Mouse (Mus musculus): ENCODE data around the gene Slc1a2.

Slc1a2 gene

GRCm38 (mm10) chr2:102658163-102658660, at the start of gene Slc1a2:
Slc1a2 (plus strand) TSS chr2:102658659.
- DNase-seq = peak; percentile 61

DNA sequence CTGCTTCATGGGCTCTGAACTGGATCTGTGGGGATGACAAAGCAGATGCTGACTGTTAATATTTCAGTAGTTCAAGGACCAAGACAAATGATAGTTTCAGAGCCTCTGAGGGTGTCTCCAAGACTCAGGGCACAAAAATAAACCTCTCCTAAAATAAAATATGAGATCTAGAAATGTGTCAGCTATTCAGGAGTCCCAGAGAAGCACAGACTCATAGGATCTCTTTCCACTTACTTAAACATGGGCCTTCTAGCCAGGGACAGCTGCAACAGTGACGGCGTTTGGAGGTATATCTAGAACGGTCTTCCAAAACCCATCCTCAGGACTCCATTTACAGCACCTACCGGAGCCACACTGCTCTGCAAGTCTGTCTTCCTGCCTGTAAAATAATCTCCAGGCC, 48.0 kb upstream of the Slc1a2 start:
- DNase-seq = no peak

- DNase-seq = no peak
Measured at GRCm38 (mm10) chr2:102616637-102617036, 41.8 kb upstream of the Slc1a2 start.

DNA sequence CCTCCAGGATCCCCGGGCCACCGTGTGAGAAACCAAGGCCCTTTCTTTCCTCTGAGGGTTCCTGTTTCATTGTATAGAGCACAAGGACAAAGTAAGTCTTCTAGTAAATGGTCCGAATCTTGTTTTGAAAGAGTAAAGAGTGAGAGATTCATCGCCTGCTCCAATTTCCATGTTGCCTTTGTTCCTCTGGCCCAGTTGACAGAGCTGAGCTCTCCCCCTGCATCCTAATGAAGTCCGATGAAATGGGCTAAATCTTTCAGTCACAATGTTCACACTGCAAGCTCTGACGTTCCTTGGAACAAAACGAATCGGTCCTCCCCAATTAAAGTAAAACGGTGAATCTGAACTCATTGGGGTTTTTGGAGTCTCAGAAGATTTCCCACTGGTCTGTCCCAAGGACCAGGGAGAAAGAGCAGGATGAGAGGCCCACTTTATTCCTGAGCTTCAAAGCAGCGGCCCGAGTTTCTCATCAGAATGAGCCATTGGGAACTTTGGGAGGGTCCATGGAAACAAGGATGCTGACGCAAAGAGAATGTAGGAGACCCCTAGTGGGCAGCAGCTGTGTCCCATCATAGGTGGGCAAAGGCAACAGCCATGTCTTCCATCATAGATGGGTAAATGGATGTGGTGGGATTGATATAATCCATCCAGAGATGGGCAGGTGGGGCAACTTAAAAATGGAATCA, 37.6 kb upstream of the Slc1a2 start:
- no peak for DNase-seq

GRCm38 (mm10) chr2:102622176-102622575, 36.3 kb upstream of the Slc1a2 start:
- no peak for DNase-seq

DNA sequence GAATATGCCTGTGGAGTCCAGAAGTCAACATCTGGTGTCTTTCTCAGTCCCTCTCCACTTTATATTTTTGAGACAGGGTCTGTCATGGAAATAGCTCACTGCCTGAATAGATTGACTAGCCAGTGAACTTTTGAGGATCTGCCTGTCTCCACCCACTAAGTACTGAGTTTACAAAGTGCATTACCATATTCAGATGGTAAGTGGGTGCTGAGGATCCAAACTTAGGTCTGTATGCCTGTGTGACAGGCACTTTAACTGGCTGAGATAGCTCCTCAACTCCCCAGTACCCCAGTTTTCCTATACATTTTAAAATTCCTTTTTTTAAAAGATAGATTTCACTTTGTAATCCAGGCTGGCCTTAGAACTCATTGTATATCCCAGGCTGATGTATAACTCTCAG, 35.5 kb upstream of the Slc1a2 start:
- no peak for DNase-seq

GRCm38 (mm10) chr2:102624538-102624937, 33.9 kb upstream of the Slc1a2 start:
- DNase-seq = no peak

DNA sequence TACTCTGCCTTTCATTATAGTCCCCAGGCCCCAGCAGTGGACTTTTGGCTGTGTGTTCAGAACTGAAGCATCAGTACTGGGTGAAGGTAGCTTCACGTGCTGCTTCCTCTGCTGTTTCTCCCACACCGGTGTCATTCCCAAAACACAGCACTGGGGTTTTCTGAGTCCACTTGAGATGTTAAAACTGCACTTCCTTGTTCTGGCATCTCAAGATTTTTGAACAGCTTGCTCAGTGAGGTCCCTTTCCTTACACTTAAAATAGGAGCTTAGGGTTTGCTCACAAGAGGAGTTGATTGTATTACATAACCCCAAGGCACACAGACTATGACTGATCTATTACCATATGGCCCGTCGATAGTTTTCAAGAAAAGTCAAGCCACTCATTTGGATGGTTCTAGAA, 26.1 kb upstream of the Slc1a2 start:
- no peak for DNase-seq

- no peak for DNase-seq
Measured at GRCm38 (mm10) chr2:102634010-102634409, 24.4 kb upstream of the Slc1a2 start.

DNA sequence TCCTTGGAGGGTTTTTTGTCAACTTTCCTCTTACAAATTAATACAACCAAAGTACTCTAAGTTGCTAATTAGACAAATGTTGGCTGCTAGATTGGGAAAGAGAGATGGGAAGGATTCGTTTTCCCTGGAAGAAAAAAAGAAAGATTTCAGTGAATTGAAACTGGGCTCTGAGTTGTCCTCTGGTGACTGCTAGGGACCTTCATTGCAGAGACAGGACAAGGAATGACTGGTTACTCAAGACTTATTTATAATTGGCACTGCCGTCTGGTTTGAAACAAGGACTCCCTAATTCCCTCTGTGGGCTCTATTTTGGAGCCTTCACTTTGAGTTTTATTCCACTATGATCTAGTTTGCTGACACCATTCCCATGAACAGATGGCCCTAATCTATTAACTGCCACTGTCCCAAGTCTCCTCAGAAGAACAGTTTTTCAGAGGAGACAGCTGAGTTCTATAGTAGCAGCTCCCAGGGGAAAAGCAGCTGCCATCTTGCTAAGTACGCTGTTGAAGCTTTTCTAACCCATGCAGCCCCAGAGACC, 22.9 kb upstream of the Slc1a2 start:
- no peak for DNase-seq

- no peak for DNase-seq
Measured at GRCm38 (mm10) chr2:102636116-102636600, 22.3 kb upstream of the Slc1a2 start.

DNA sequence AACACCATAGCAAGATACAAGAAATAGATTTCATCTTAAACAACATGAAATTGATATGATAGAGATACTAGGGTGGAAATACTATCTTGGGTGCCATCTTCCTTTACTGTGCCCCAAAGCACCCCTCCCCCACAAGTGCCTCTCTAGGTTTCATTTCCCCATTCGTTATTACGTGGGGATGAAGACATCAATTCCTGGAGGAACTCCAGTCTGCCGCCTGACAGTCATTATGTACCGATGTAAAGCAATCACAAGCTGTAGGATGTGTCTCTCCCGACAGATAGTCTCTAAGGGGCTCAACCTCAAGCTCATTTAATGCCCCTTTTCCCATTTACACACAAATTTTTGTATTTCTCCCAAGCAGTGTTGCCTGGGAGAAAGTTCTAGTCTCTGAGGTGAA, 20.3 kb upstream of the Slc1a2 start:
- DNase-seq = no peak

GRCm38 (mm10) chr2:102638690-102639089, 19.8 kb upstream of the Slc1a2 start:
- DNase-seq = no peak

DNA sequence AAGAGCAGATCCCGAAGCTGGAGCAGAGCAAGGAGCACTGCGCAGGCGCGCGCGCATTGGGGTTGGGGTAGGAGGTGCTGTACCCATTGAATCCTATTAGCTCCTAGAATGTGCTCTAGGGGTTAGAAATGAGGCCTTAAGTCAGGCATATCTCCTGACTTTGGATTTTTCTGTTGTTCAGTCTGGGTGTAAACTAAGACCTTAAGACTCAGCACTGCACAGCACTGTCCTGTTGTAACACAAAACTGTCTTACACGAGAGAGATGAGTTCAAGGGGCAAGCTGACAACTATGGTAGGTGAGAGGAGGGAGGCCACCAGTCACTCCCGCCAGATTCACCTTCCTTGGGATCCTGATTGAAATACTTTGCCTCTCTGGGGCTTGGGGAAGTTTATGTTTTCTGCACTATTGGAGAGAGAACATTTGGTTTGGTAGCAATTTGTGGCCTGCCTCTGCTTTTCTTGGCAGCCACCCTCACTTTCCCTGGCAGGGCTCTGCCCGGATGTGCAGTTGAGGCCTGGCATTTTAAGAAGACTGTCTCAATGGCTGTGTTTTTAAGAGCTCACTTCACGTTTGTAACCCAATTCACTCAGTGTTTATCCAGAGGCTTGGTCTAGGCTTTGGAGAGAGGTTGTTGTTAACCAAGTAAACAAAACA, 9.5 kb upstream of the Slc1a2 start:
- DNase-seq = peak; percentile 37

DNA sequence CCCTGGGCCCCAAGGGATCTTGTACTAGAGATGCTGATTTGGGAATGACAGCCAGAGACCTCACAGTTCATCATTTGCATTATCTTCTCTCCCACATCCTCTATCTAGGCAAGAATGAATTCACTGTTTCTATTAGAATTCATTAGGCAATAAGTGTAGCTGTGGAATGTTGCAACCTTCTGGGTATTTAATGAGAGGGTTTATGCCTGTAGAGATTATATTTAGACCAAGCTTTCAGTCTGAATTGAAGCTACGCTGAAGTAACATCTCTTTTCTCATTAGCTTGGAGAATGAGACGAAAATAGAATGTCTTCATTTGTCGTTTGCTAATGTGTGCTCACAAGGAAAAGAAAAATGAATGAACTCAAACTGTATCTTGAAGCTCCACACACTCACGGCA, 8.1 kb upstream of the Slc1a2 start:
- no peak for DNase-seq

DNA sequence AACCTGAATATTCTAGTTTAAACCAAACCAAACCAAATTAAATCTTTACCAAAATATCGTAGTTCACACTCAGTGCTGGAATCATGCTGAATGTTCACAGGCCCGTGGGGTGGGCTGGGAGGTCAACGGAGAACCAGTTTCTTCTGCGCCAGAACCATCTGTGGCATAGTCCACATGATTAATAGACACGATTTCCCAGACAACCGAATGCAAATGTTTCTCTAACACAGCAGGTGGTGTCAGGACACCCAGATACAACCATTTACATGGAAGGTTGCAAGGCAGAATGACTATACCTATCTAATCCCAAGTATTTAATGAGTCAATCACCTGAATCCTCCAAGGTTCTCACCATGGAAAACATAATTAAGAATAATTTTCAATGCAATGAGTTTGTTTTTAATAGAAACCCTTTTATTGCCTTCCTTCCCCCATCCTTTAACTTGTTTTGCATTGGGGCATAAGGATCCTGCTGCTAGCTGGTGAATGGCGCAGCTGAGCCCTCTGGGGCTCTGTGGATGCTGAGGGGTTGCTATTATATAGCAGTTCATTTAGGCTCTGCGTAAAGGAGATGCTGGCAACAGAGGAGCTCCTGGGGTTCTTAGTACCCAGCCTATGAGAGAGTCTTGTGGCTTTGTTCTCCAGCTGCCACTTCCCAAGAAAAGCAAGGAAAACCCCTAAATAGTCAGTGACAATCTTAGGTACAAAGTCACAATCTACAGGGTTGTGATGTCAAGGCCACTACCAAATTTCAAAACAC, 2.3 kb upstream of the Slc1a2 start:
- DNase-seq = no peak

GRCm38 (mm10) chr2:102657726-102658125, 733 bp upstream of the Slc1a2 start:
- DNase-seq = peak; percentile 59

DNA sequence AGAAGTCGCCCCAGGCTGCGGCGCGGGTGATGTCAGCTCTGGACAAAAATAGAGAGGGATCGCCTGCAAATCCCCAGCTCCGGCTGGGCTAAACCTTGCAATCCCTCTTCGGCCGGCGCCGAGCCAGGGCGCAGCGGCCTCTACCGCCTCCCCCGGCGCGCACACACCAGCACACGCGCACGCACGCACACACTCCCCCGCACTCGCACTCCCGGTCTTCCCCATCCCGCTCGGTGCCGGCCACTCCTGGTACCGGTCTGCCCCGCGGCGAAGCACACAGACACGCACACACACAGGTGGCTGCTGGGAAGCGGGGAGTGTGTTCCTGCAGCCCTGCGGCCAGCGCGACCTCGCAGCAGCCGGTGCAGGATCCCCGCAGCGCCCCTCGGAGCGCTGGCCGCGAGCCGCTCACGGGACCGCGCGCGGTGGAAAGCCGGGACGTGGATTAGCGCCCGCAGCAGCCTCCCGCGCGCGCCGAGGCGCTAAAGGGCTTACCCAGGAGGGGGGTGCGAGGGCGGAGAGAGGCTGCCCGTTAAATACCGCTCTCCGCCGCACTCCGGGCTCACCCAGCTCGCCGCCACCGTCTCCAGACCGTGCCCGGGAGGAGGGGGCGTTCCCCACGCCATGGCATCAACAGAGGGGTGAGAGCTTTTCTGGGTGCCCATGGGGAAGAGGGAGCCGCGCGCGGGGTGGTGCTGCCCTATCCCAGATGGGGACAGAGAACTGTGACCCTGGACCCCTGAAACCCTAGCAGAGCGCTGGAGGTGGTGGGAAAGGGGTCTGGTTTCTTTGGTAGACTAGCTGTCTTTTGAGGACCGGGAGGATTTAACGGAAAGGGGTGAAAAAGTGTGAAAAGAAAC, 432 bp downstream of the Slc1a2 start:
- peak; percentile 71 for DNase-seq

DNA sequence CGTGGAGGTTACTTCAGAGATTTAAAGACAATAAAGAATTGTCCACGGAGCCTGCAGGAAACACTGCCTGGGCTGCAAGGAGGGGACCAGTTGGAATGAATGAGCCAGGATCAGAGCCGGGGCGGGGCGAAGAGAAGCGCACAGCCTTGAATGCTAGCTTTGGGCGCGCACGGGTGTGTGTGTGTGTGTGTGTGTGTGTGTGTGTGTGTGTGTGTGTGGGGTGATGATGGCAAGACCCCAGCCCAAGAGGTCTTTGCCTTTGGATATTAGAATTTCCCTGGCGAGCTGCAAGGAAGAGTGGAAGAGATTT, 1.0 kb downstream of the Slc1a2 start:
- peak; percentile 57 for DNase-seq

- DNase-seq = no peak
Measured at GRCm38 (mm10) chr2:102661052-102661451, 2.6 kb downstream of the Slc1a2 start.

GRCm38 (mm10) chr2:102662911-102663310, 4.5 kb downstream of the Slc1a2 start:
- no peak for DNase-seq

GRCm38 (mm10) chr2:102663339-102663738, 4.9 kb downstream of the Slc1a2 start:
- no peak for DNase-seq

- DNase-seq = no peak
Measured at GRCm38 (mm10) chr2:102663865-102664264, 5.4 kb downstream of the Slc1a2 start.
